Mouse (Mus musculus): ENCODE measurements around the gene Junb. TPM values are rescaled to one million over a fixed set of nuclear protein-coding genes. Genes with fewer than 3 reads are reported as not detected.
A peak's percentile ranks its signal among the peaks of the same experiment; 100 is the strongest.

The Junb gene
- total and polyA plus RNA-seq, 3 experiments = 41.6 to 72.7 TPM; not detected in 1

- Histone ChIP-seq H3K27me3 (ENCODE audit: control insufficient read depth in 1 of 2, insufficient read depth in 2 of 2, low read length in 2 of 2) (no peaks in the 10 kb centered on the region), H3K9ac (ENCODE audit: control insufficient read depth, low read depth, low read length, poor library complexity, severe bottlenecking) (peak overlapping the region; percentile 91), H3K4me3 (ENCODE audit: control insufficient read depth in 1 of 2, insufficient read depth in 1 of 2, low read depth in 2 of 2, low read length in 2 of 2) (peak overlapping the region; percentile 65 to 73), H3K9me3 (replicated peaks; ENCODE audit: insufficient read depth, low read length) (no peaks in the 10 kb centered on the region), H3K36me3 (ENCODE audit: control insufficient read depth in 1 of 2, insufficient read depth in 2 of 2, low read length in 2 of 2) (peaks cover 4 to 38% of the 10 kb centered on the region in 2 experiments; a peak in 3 of 4 replicates), H3K79me2 (ENCODE audit: control insufficient read depth, insufficient read depth, low read length, poor library complexity) (peaks cover 22% of the 10 kb centered on the region), H3K27ac (ENCODE audit: control insufficient read depth, low read depth, low read length) (peak overlapping the region; percentile 84), H3K4me1 (ENCODE audit: control insufficient read depth in 1 of 2, insufficient read depth in 2 of 2, low read length in 2 of 2) (peaks cover 9 to 47% of the 10 kb centered on the region in 2 experiments)
- peak; percentile 94 for DNase-seq (ENCODE audit: low read depth, low spot score)
- peak; percentile 90 for TF ChIP-seq RCOR1 (IDR thresholded peaks at IDR 0.05; ENCODE audit: low read depth, low read length)
- peak; percentile 58 to 73; a peak in 2 of 4 replicates for TF ChIP-seq POLR2A (IDR thresholded peaks at IDR 0.05; ENCODE audit: control insufficient read depth in 1 of 2, insufficient read depth in 1 of 2, low read depth in 1 of 2, low read length in 2 of 2, poor library complexity in 1 of 2)
- TF ChIP-seq ZMIZ1 (IDR thresholded peaks at IDR 0.05; ENCODE audit: low read depth, low read length) = peak; percentile 58; the same call in 1 of the 2 replicates
- peak; percentile 83; the same call in 1 of the 2 replicates for TF ChIP-seq MAZ (IDR thresholded peaks at IDR 0.05; ENCODE audit: low read depth, low read length)
- peak; percentile 67; the same call in 1 of the 2 replicates for TF ChIP-seq MAX (IDR thresholded peaks at IDR 0.05; ENCODE audit: low read length)
- peak; percentile 87 for TF ChIP-seq SIN3A (IDR thresholded peaks at IDR 0.05; ENCODE audit: low read length)
- 0 out of 2 replicates have a peak, but pooled peaks have one; percentile 14 for TF ChIP-seq HCFC1 (IDR thresholded peaks at IDR 0.05; ENCODE audit: low read depth, low read length)
- peak; percentile 97 for TF ChIP-seq GATA1 (IDR thresholded peaks at IDR 0.05; ENCODE audit: low read depth, low read length)
- no peak for TF ChIP-seq ZC3H11A (IDR thresholded peaks at IDR 0.05; ENCODE audit: low read depth, low read length)
- no peak for TF ChIP-seq MYB (IDR thresholded peaks at IDR 0.05; ENCODE audit: low read depth, low read length)
- TF ChIP-seq POLR2AphosphoS5 (IDR thresholded peaks at IDR 0.05; ENCODE audit: borderline replicate concordance, low read depth, low read length) = no peak
- TF ChIP-seq EP300 (IDR thresholded peaks at IDR 0.05; ENCODE audit: low read depth in 1 of 2, low read length in 2 of 2) = peak; percentile 91 to 95
- TF ChIP-seq TAL1 (IDR thresholded peaks at IDR 0.05; ENCODE audit: low read length) = peak; percentile 93
- TF ChIP-seq CHD2 (IDR thresholded peaks at IDR 0.05; ENCODE audit: low read length) = no peak
- no peak for TF ChIP-seq NRF1 (IDR thresholded peaks at IDR 0.05; ENCODE audit: insufficient read depth, low read depth, low read length, poor library complexity, severe bottlenecking)
- TF ChIP-seq RAD21 (IDR thresholded peaks at IDR 0.05; ENCODE audit: low read depth, low read length) = no peak
- TF ChIP-seq NELFE (IDR thresholded peaks at IDR 0.05; ENCODE audit: low read depth, low read length) = peak; percentile 55; the same call in 1 of the 2 replicates
- no peak for TF ChIP-seq CTCF (IDR thresholded peaks at IDR 0.05 in 2 of 3, conservative IDR thresholded peaks at IDR 0.05 in 1 of 3; ENCODE audit: control insufficient read depth in 1 of 3, insufficient read depth in 1 of 3, low read depth in 2 of 3, low read length in 3 of 3, poor library complexity in 1 of 3, severe bottlenecking in 1 of 3)
- TF ChIP-seq TBP (IDR thresholded peaks at IDR 0.05; ENCODE audit: low read depth, low read length) = peak; percentile 79
- peak; percentile 98 for TF ChIP-seq TCF12 (IDR thresholded peaks at IDR 0.05; ENCODE audit: low read depth, low read length)
- TF ChIP-seq BHLHE40 (IDR thresholded peaks at IDR 0.05; ENCODE audit: borderline replicate concordance, low read depth, low read length) = no peak
- TF ChIP-seq MXI1 (IDR thresholded peaks at IDR 0.05; ENCODE audit: low read depth, low read length) = peak; percentile 60; the same call in 1 of the 2 replicates
- TF ChIP-seq POLR2AphosphoS2 (IDR thresholded peaks at IDR 0.05; ENCODE audit: low read length) = peak; percentile 64
- TF ChIP-seq ETS1 (IDR thresholded peaks at IDR 0.05; ENCODE audit: low read depth, low read length) = peak; percentile 94
- no peak for TF ChIP-seq MAFK (IDR thresholded peaks at IDR 0.05; ENCODE audit: borderline replicate concordance, low read depth, low read length)
These were observed 7.6 kb downstream of the Junb start for GRCm38 (mm10) chr8:84970913-84971312.
